Mouse (Mus musculus) E14TG2a.4 (cell line): Measurements from ENCODE around the gene Sult4a1.

Experiments used
- CTCF ChIP-seq: conservative IDR thresholded peaks from 2 replicates; pipeline ENCODE4 v1.5.1; 2014; ENCODE audit warnings: low read length
- POU5F1 ChIP-seq: IDR thresholded peaks from 2 replicates; pipeline ENCODE4 v1.6.1; 2014; ENCODE audit warnings: low read length, borderline replicate concordance

- TF ChIP-seq CTCF (no peak), POU5F1 (no peak)
Observed at GRCm38 (mm10) chr15:84131096-84131786, 25.7 kb upstream of the Sult4a1 start.
